Mouse (Mus musculus): Measurements from ENCODE around the gene Anp32e.
"Not testable (repeated sequence)": the region's sequence is repeated elsewhere in the genome, so short reads cannot be mapped to it uniquely, and the experiment has no call there.

The Anp32e gene

DNA sequence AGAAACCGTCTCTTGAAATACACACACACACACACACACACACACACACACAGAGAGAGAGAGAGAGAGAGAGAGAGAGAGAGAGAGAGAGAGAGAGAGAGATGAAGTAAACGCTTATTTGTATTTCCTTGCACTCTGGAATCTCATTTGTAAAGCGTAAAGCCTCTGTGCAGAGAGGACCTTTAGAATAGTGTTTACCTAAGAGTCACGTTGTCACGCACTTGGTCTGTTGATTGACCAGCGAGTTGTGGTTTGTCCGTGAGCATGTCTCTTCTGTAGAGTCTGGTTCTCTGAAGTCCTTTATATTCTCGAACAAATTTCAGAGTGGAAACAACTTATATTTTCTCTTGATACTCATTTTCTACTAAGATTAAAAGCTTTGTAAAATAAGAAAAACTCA is 15.7 kb downstream of the Anp32e start:
- DNase-seq (ENCODE audit: low spot score), result no peak

GRCm38 (mm10) chr3:95945731-95946240 is 16.7 kb downstream of the Anp32e start:
- no peak for DNase-seq (ENCODE audit: low spot score)

GRCm38 (mm10) chr3:95948325-95948724 is 19.3 kb downstream of the Anp32e start:
- no peak for DNase-seq (ENCODE audit: low spot score)

DNA sequence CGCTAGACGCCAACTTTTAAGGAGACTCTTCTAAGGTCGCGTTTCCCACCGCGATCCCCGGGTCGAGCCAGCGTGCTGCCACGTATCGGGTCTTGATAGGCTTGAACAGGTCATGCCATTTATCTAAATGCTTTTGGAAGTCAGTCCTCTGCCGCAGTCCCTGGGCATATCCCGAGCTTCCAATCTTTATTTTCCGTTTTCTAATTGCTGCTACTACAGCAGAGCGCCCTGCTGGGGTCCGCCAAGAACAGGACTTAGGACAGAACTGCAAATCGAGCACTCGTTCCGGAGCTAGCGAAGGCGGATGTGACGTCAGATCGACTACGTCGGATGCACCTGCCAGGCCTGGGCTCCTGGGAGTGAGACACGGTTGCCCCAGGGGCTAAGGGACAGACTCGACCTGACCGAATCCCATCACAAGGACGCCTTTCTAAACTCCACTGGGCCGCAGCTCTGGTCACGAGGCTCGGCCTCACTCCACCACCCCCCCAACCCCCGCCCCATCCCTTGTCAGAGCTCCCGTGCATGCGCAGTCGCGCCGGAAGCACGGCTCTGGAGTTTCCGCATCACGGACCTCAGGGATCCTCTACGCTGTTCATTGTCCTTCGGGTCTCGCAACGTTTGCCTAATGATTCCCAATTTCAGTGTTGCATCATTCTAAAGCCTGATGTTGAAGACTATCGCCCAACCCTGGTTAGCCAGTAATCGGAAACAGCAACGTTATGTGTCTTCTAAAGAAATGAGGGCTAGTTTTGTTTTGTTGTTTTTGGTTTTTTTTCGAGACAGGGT is 21.9 kb downstream of the Anp32e start:
- peak; percentile 96 for DNase-seq (ENCODE audit: low spot score)

GRCm38 (mm10) chr3:95951566-95951965 is 22.5 kb downstream of the Anp32e start:
- not testable (repeated sequence) for DNase-seq (ENCODE audit: low spot score)

GRCm38 (mm10) chr3:95953023-95953422 is 24.0 kb downstream of the Anp32e start:
- no peak for DNase-seq (ENCODE audit: low spot score)

DNA sequence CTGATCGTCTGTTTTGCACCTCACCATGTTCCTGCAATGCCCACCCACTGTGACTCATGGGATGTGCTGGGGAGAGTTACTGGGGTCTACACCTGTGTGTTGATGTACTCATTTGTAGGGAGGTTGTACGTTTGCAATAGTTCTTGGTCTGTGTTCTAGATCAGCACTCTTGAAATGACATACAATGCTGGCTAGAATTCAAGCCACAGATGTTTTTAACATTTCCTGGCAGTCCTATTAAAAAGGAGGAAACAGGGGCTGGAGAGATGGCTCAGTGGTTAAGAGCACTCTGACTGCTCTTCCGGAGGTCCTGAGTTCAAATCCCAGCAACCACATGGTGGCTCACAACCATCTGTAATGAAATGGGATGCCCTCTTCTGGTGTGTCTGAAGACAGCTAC is 24.5 kb downstream of the Anp32e start:
- no peak for DNase-seq (ENCODE audit: low spot score)

- DNase-seq (ENCODE audit: low spot score), result not testable (repeated sequence)
Observed at GRCm38 (mm10) chr3:95954648-95955173, 25.7 kb downstream of the Anp32e start.

DNA sequence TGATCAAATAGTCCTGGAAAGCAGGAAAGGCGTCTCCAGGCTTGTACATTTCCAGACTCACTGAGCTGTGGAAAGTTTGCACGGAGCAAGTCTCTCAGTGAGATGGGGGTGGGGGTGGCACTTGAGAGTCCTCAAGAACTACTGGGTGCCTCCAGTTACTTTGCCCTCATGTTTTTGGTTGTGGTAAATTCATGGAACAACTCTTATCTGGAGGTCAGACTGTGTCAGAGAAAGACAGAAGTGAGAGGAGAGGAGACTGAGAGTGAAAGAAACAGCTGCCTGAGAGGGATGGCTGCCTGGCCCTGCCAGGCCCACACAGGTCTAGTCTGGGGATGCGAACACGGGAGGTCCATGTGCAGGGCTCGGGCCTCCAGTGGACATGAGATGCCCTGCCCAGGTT is 26.3 kb downstream of the Anp32e start:
- no peak for DNase-seq (ENCODE audit: low spot score)

DNA sequence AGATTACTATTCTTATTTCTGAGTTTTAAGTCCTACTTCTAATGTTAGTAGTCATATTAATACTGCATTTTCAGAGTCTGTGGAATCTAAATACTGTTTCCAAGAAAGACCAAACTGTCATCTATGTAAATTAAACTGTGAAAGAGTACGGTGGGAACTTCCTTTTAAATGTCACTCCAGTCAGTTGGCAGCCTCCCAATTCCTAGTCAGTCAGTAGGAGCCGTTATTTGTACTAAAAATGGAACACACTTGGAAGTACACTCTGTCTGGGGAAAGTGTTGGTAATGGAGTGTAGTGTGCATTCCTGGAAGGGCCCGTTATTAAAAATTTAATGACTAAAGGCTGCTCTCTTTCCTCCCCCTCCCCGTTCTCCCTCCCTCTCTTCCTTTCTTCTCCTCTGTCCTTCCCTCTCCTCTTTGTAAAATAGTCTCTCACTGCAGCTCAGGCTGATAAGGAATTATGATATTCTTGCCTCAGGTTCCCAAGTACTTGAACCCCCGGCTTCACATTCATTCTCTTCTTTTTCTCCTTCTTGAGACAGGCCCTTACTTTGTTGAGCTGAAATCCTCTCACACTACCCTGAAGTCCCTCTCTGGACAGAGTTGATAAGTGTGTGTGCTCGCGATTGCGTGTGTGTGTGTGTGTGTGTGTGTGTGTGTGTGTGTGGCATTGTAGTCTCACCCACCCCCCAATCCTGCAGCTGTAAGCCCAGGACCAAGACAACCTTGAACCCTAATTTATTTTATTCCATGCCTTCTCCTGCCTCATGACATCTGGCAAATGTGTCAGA is 28.5 kb downstream of the Anp32e start:
- no peak for DNase-seq (ENCODE audit: low spot score)

GRCm38 (mm10) chr3:95959082-95959481 is 30.0 kb downstream of the Anp32e start:
- peak; percentile 52 for DNase-seq (ENCODE audit: low spot score)

GRCm38 (mm10) chr3:95959807-95960206 is 30.8 kb downstream of the Anp32e start:
- no peak for DNase-seq (ENCODE audit: low spot score)

GRCm38 (mm10) chr3:95962182-95962581 is 33.1 kb downstream of the Anp32e start:
- DNase-seq (ENCODE audit: low spot score), result not testable (repeated sequence)

- peak; percentile 35 for DNase-seq (ENCODE audit: low spot score)
Observed at GRCm38 (mm10) chr3:95963230-95963629, 34.2 kb downstream of the Anp32e start.

GRCm38 (mm10) chr3:95963681-95964080 is 34.6 kb downstream of the Anp32e start:
- DNase-seq (ENCODE audit: low spot score), result peak; percentile 39

DNA sequence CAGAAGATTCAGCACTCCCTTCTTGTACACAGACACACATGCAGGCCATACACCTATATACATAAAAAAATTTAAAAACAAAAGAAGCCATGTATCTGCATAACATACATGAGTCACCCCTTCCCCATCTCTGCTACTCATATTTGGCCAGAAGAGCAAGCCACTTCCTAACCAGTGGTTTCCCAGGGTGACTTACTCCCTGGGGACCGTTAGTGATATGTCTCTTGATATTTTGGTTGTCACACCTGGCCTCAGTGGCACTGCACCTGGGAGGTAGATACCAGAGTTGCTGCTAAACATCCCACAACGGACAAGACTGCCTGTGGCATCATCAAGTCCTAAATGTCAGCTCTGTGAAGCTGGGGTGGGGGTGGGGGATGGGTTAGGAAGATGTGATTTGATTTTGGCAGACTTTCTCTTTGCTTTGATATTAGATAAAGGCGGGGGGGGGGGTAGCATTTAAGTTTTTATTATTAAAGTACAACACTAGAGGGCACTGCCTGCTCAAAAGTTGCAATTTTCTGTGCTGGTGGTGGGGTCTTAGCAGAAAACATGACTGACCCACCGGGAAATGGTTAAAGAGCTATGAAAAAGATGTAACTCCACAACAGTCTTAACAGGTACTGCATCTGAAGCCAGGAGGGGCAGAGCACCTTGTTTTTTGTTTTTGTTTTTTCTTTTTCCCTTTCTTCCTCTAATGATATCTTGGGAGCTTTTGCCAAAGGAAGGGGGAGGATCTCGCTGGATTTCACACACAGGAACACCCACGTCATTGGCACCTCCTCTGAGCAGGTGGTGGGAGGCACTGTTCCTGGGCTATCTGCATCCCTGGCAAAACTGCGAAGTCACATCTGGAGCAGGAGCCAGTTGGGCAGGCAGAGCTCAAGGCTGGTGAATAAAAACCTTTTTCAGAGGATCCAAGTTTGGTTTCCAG is 36.7 kb downstream of the Anp32e start:
- peak; percentile 47 for DNase-seq (ENCODE audit: low spot score)

DNA sequence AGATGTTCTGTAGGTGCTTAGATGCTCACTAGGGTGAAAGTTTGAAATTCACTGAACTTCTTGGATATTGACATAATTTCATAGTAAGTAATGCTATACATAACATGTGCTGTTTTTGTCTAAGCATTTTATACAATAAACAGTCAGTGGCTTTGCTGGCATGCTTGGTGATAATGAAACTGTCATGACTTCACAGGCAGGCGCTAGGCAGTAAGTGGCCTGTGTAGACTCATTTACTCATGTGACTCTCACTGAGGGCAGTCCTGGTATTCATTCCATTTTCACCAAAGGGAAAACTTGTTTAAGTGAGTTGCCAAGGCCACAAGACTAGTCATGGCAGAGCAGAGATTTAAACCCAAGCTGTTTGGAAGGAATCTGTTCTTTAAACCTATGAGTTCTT is 40.2 kb downstream of the Anp32e start:
- DNase-seq (ENCODE audit: low spot score), result no peak

DNA sequence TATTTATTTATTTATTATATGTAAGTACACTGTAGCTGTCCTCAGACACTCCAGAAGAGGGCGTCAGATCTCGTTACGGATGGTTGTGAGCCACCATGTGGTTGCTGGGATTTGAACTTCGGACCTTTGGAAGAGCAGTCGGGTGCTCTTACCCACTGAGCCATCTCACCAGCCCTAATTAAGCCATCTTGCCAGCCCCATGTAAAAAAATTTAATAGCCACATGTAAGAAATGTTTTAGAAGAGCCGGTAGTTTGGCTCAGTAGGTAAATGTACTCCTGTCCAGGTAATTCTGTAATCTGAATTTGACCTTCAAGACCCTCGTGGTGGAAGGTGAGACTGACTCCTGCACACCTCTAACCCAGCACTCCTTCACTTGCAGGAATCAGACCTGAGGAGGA is 41.6 kb downstream of the Anp32e start:
- DNase-seq (ENCODE audit: low spot score), result not testable (repeated sequence)

GRCm38 (mm10) chr3:95972251-95972872 is 43.3 kb downstream of the Anp32e start:
- DNase-seq (ENCODE audit: low spot score), result no peak

DNA sequence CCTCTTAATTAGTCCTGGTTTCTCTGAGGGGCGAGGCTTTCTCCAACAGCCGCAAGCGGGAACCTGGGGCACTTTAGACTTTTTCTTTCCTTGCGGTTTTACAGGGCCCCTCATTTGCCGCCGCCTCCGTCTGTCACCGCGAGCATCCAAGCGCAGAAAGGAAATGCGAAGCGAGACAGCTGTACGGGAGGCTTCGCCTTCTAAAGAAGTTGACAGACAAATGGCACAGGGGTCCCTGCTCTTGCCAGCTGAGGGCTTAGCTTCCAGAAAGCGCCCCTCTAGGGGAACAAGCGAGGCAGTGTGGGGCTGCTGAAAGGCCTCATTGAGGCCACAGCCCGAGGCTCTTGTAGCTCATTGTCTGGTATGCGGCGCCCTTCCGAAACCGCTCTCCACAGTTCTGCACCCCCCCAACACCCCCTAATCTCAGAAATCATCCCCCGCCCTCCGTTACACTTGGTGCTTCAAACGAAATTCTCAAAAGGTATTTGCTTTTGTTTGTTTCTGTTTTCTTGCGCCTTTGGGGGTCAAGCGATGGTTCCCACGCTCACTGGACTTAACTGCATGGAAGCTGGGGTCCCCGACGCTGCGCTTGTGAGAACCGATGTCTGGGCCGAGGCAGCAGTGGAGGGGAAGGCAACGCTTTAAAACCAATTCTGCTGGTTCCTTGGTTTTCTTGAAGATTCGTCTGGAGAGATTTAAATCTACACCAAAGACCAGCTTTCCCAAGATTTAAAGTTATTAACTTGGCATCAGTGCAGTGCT is 44.0 kb downstream of the Anp32e start:
- peak; percentile 81 for DNase-seq (ENCODE audit: low spot score)

All from embryo, embryonic 10 days (tissue).